Mouse (Mus musculus) macrophage (primary cell): ENCODE results near the gene Rtca. TPM values are rescaled to one million over a fixed set of nuclear protein-coding genes. Genes with fewer than 3 reads are reported as not detected.

ENCODE experiments used
- H3K27ac ChIP-seq: fragments of 350-480 bp; formaldehyde crosslinking; 2 replicates; pipeline ENCODE4 v1.9.0; 2021
- H3K36me3 ChIP-seq: fragments of 350-480 bp; formaldehyde crosslinking; 2 replicates; pipeline ENCODE4 v1.9.0; 2021; ENCODE audit errors: inconsistent target
- H3K4me3 ChIP-seq: fragments of 350-480 bp; formaldehyde crosslinking; 2 replicates; pipeline ENCODE4 v1.9.0; 2021; ENCODE audit errors: inconsistent target
- H3K79me2 ChIP-seq: fragments of 350-480 bp; formaldehyde crosslinking; 2 replicates; pipeline ENCODE4 v1.9.0; 2021; ENCODE audit errors: inconsistent target
- WGBS: methylation state at CpG from one replicate; pipeline ENCODE4 v1.1.7; 2026; ENCODE audit warnings: inconsistent platforms; ENCODE audit not compliant: missing documents; 5-methylcytosine and 5-hydroxymethylcytosine counted together
- polyA plus RNA-seq: library from polyadenylated mRNA; stranded (reverse); fragments of 250-400 nt; gene quantifications from 3 replicates; pipeline ENCODE4 v1.2.4, GENCODE M21; 2018; ENCODE audit warnings: inconsistent platforms

Rtca gene
- polyA plus RNA-seq, 1 experiment from 2014 or later = 15.1 TPM

DNA sequence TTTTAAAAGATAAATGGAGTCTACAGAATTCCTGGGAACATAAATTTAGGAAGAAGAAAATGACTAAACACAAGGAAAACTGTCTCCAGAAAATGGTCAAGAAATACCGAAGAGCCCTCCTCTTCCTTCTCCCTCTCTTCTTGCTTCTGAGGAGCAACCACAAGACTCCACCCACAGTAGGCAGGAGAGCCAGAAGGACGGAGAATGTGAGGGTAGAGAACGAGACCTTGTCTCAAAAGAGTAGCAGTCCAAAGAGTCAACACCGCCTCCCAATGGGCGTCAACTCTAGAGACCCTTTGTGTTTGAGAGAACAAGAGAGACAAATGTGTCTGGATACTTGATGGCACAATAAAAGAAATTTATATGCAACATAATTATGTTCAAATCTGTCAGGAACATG, 14.3 kb downstream of the Rtca start:
- WGBS = 30% methylated on average over 5 of the region's 5 CpGs
- H3K27ac ChIP-seq = no peak overlapping the region
- H3K4me3 ChIP-seq = no peak overlapping the region
- no peaks in the 10 kb centered on the region for H3K79me2 ChIP-seq
- H3K36me3 ChIP-seq = peaks cover 90% of the 10 kb centered on the region

DNA sequence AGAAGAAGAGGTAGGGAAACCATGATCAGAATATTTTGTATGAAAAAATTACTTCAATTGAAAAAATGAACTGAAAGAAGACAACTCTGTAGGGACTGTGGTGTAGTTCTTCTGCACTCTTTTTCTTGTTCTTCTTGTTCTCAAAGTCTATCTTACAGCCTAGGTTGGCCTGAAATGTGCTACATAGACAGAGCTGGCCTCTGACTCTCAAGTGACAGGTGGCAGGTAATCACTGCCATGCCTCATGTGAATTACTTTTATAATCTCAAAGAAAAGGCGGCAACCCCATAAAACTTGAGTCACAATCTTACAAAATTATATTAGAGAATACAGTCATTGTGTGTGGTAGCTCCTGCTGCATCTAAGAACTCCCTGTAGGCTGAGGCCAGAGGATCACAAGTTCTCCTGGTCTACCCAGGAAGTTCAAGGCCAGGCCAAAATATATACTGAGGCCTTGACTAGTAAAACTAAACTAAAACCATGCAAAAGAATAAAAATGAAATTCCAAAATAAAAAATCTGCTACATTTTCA, 16.0 kb downstream of the Rtca start:
- WGBS = 100% methylated on average over 1 of the region's 1 CpGs

DNA sequence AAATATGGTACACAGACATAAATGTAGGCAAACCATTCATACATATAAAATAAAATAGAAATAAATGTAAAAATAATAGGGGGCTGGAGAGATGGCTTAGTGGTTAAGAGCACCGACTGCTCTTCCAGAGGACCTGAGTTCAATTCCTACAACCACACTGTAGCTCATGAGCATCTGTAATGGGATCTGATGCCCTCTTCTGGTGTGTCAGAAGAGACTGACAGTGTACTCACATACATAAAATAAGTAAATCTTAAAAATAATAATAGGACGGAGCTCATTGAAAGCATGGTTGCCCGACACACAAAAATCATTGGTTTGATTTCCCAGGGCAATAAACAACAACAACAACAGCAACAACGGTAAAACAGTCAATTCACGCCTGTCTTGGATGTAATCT, 17.1 kb downstream of the Rtca start:
- Histone ChIP-seq H3K36me3 (peaks cover 69% of the 10 kb centered on the region), H3K4me3 (no peak overlapping the region), H3K27ac (no peak overlapping the region), H3K79me2 (no peaks in the 10 kb centered on the region)
- 94% methylated on average over 5 of the region's 5 CpGs for WGBS

More for the DNA sequence above, 16.0 kb downstream of the Rtca start:
- Histone ChIP-seq H3K27ac (no peak overlapping the region), H3K79me2 (no peaks in the 10 kb centered on the region), H3K4me3 (no peak overlapping the region), H3K36me3 (peaks cover 78% of the 10 kb centered on the region)

DNA sequence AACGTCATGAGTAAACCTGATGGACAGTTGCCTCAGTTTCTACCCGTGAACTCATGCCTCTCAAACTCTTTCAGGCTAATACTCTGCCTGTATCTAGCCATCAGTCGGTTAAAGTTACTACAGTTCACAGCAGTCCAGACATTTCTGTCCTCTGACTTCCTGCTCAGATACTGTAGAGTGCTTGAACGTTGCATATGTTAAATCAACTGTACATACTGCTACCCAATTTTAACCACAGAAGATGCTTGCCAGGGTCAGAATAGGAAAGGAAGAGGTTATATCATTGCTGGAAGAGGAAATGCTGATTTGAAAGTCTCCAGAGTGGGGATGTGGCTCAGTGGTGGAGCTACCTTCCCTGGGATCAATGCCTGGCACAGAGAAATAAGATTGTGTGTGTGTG, 24.7 kb downstream of the Rtca start:
- 38% methylated on average over 4 of the region's 4 CpGs for WGBS
- Histone ChIP-seq H3K36me3 (peaks cover 3% of the 10 kb centered on the region; the same call in 1 of the 2 replicates), H3K4me3 (no peak overlapping the region), H3K27ac (peak overlapping the region; percentile 25), H3K79me2 (no peaks in the 10 kb centered on the region)

DNA sequence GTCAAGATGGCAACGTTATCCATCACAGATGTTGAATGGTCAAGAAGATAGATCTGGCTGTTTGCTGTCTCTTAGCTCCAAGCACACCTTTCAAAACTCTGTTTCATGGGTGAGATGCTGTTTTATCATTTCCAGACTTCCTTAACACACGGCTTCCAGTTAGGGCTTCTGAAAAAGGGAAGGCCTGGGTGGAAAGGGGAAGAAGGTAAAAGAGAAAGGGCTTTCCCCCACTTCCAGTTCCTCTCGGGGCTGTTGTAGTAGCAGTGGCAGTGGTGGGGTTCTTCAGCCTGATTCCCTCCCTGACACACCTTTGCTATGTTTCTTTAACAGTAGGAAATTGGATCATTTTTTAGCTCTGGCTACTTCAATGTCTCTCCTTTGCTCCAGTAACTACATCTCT, 25.3 kb downstream of the Rtca start:
- no peaks in the 10 kb centered on the region for H3K36me3 ChIP-seq
- H3K79me2 ChIP-seq = no peaks in the 10 kb centered on the region
- no peak overlapping the region for H3K4me3 ChIP-seq
- peak overlapping the region; percentile 25 for H3K27ac ChIP-seq
- 18% methylated on average over 3 of the region's 3 CpGs for WGBS

GRCm38 (mm10) chr3:116480937-116481336, 27.1 kb downstream of the Rtca start:
- WGBS = 83% methylated on average over 5 of the region's 5 CpGs
- no peaks in the 10 kb centered on the region for H3K36me3 ChIP-seq
- no peaks in the 10 kb centered on the region for H3K79me2 ChIP-seq
- no peak overlapping the region for H3K4me3 ChIP-seq
- H3K27ac ChIP-seq = no peak overlapping the region

DNA sequence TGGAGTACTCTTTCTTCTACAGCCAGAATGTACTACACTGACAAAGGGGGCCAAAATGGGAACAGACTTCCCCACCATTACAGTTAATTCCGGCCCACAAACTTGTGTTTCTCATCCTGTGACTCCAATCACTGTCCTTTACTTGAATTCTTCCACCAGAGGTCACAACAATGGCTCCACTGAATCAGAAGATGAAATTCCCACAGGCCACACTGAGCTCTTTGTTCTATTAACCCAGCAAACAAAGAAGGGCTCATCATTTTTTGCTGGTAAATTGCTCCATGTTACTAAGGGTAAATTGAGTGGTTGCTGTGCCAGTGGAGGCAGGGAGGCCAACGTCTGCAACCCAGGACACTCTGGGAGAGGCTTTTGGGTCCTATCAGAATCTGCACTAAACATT, 27.9 kb downstream of the Rtca start:
- Histone ChIP-seq H3K79me2 (no peaks in the 10 kb centered on the region), H3K4me3 (no peak overlapping the region), H3K27ac (no peak overlapping the region), H3K36me3 (no peaks in the 10 kb centered on the region)
- WGBS = 92% methylated on average over 2 of the region's 2 CpGs

GRCm38 (mm10) chr3:116477351-116477750, 30.7 kb downstream of the Rtca start:
- WGBS = 96% methylated on average over 7 of the region's 7 CpGs
- Histone ChIP-seq H3K4me3 (no peak overlapping the region), H3K36me3 (no peaks in the 10 kb centered on the region), H3K79me2 (no peaks in the 10 kb centered on the region), H3K27ac (no peak overlapping the region)

GRCm38 (mm10) chr3:116476686-116477298, 31.2 kb downstream of the Rtca start:
- Histone ChIP-seq H3K79me2 (no peaks in the 10 kb centered on the region), H3K4me3 (no peak overlapping the region), H3K36me3 (no peaks in the 10 kb centered on the region), H3K27ac (no peak overlapping the region)
- 66% methylated on average over 5 of the region's 5 CpGs for WGBS

- H3K79me2 ChIP-seq = no peaks in the 10 kb centered on the region
- H3K27ac ChIP-seq = no peak overlapping the region
- 69% methylated on average over 11 of the region's 11 CpGs for whole genome bisulfite sequencing
- no peak overlapping the region for H3K4me3 ChIP-seq
- no peaks in the 10 kb centered on the region for H3K36me3 ChIP-seq
Observed at GRCm38 (mm10) chr3:116474602-116475001, 33.4 kb downstream of the Rtca start.

- WGBS = 26% methylated on average over 12 of the region's 12 CpGs
- Histone ChIP-seq H3K79me2 (no peaks in the 10 kb centered on the region), H3K4me3 (no peak overlapping the region)
Observed at GRCm38 (mm10) chr3:116465709-116466108, 42.3 kb downstream of the Rtca start.

GRCm38 (mm10) chr3:116464318-116464717, 43.7 kb downstream of the Rtca start:
- Histone ChIP-seq H3K27ac (no peak overlapping the region), H3K36me3 (no peaks in the 10 kb centered on the region)
- 92% methylated on average over 2 of the region's 2 CpGs for WGBS

More at GRCm38 (mm10) chr3:116465709-116466108, 42.3 kb downstream of the Rtca start:
- Histone ChIP-seq H3K36me3 (no peaks in the 10 kb centered on the region), H3K27ac (no peak overlapping the region)

GRCm38 (mm10) chr3:116461053-116461452, 47.0 kb downstream of the Rtca start:
- WGBS = 92% methylated on average over 4 of the region's 4 CpGs
- Histone ChIP-seq H3K4me3 (no peak overlapping the region), H3K36me3 (no peaks in the 10 kb centered on the region), H3K79me2 (no peaks in the 10 kb centered on the region), H3K27ac (no peak overlapping the region)

More at GRCm38 (mm10) chr3:116464318-116464717, 43.7 kb downstream of the Rtca start:
- Histone ChIP-seq H3K4me3 (no peak overlapping the region), H3K79me2 (no peaks in the 10 kb centered on the region)

GRCm38 (mm10) chr3:116454529-116454928, 53.5 kb downstream of the Rtca start:
- no peaks in the 10 kb centered on the region for H3K79me2 ChIP-seq
- WGBS = 67% methylated on average over 1 of the region's 1 CpGs
- H3K36me3 ChIP-seq = no peaks in the 10 kb centered on the region
- H3K4me3 ChIP-seq = no peak overlapping the region
- H3K27ac ChIP-seq = no peak overlapping the region

DNA sequence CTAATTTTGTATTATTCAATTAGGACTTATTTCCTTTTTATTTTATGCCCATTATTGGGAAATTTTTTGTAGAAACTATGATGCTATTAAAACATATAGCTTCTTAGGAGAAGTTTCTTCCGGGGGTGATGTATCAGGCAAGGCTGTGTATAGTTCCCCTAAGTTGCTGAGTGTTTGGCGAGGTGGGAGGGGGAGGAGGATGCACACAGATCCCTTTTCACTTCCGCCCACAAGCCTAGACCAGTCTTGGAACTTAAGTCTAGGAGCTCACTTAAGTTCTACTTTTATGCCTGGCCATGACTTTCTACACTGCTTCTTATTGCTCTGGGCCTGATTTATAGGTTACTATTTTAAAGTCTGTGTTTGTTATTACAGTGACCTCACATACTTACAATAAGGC, 57.3 kb downstream of the Rtca start:
- Histone ChIP-seq H3K79me2 (no peaks in the 10 kb centered on the region), H3K4me3 (no peak overlapping the region), H3K36me3 (no peaks in the 10 kb centered on the region), H3K27ac (no peak overlapping the region)
- 10% methylated on average over 3 of the region's 3 CpGs for WGBS

DNA sequence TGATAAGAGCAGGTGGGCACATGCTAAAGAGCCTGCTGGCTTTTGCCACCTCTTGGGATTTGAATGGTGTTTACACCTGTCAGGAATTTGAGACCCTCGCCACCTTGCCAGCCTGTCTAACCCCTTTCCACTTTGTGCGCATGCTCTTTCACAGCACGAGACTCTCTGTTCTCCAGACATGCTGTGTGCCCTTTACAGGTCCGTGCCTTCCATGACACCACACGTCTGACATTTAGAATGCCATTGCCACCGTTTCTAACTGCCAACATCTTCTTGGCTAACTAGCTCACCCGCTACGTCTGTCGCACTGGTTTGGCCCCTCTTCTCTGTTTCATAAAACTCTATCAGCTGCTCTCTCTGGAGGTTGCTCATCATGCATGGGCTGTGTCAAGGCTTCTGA, 63.7 kb downstream of the Rtca start:
- 92% methylated on average over 9 of the region's 9 CpGs for WGBS
- Histone ChIP-seq H3K36me3 (no peaks in the 10 kb centered on the region), H3K27ac (no peak overlapping the region), H3K79me2 (no peaks in the 10 kb centered on the region), H3K4me3 (no peak overlapping the region)
